Mouse (Mus musculus) lung, embryonic 14.5 days (tissue): ENCODE data around the gene E2f4. TPM values are rescaled to one million over a fixed set of nuclear protein-coding genes. Genes with fewer than 3 reads are reported as not detected.

Experiments
- ATAC-seq: fragments of 200-750 bp; cut with Nextera tagmentation; 2 replicates; pipeline ENCODE4 v1.8.0; 2017; ENCODE audit warnings: mild to moderate bottlenecking, moderate TSS enrichment, moderate library complexity; ENCODE audit not compliant: insufficient read depth
- DNase-seq: peaks from one replicate; pipeline ENCODE4 v3.0.0-alpha.2; 2015
- H3K27ac ChIP-seq: fragments of 300-500 bp; sonication (generic); 2 replicates; pipeline ENCODE4 v1.5.1; 2014; ENCODE audit warnings: low read depth, mild to moderate bottlenecking, moderate library complexity
- H3K27me3 ChIP-seq: fragments of 300-500 bp; sonication (generic); 2 replicates; pipeline ENCODE4 v1.6.1; 2014; ENCODE audit warnings: low read length, control low read depth; ENCODE audit not compliant: insufficient read depth
- H3K36me3 ChIP-seq: fragments of 300-500 bp; sonication (generic); 2 replicates; pipeline ENCODE4 v1.6.1; 2014; ENCODE audit warnings: control low read depth; ENCODE audit not compliant: insufficient read depth
- H3K4me1 ChIP-seq: fragments of 300-500 bp; sonication (generic); 2 replicates; pipeline ENCODE4 v1.6.1; 2014; ENCODE audit warnings: antibody characterized with exemption, control low read depth; ENCODE audit not compliant: insufficient read depth
- H3K4me2 ChIP-seq: fragments of 300-500 bp; sonication (generic); 2 replicates; pipeline ENCODE4 v1.6.1; 2014; ENCODE audit warnings: mild to moderate bottlenecking
- H3K4me3 ChIP-seq: fragments of 300-500 bp; sonication (generic); 2 replicates; pipeline ENCODE4 v1.5.1; 2014; ENCODE audit warnings: low read depth, low read length
- H3K9ac ChIP-seq: fragments of 300-500 bp; sonication (generic); 2 replicates; pipeline ENCODE4 v1.6.1; 2014
- H3K9me3 ChIP-seq: fragments of 300-500 bp; sonication (generic); 2 replicates; pipeline ENCODE4 v1.6.1; 2016; ENCODE audit warnings: low read depth, low read length, control low read depth
- CTCF ChIP-seq: IDR thresholded peaks from 2 replicates; pipeline ENCODE4 v1.5.1; 2016; ENCODE audit warnings: antibody characterized with exemption, low read depth
- WGBS: fragments of 180-500 bp; shearing (Covaris S2); extraction: QIAGEN DNeasy Blood & Tissue Kit; methylation state at CpG from one replicate; pipeline ENCODE4 v1.1.7; 2014; 5-methylcytosine and 5-hydroxymethylcytosine counted together
- polyA plus RNA-seq: library from polyadenylated mRNA; unstranded; fragments of >200 nt; fragmentation: Nextera tagmentation; extraction: Ambion mirVana; gene quantifications from 2 replicates; pipeline ENCODE4 v1.2.1, GENCODE M21; 2014

The E2f4 gene
- polyA plus RNA-seq, 1 experiment from 2014 or later: 112 TPM

DNA sequence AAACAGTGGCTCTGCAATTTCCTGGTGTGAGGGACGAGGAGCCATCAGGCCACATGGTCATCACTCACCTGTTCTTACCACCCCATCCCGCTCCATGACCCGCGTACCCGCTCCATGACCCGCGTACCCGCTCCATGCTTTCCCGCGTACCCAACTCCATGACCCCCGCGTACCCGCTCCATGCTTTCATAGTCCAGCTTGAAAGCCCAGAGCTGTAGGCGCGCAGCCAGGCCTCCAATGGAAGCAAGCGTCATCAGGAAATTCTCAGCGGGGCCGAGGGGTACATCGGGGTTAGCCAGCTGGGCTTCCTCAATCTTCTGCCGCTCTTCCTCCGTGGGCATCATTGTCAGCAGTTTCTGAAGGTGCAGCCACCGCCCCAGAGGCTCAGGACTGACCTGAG, 34.0 kb downstream of the E2f4 start:
- Histone ChIP-seq H3K27me3 (no peaks in the 10 kb centered on the region), H3K4me3 (no peak overlapping the region), H3K27ac (no peak overlapping the region), H3K36me3 (peaks cover 91% of the 10 kb centered on the region), H3K4me1 (0 out of 2 replicates have a peak, but pooled peaks cover 4% of the 10 kb centered on the region), H3K9me3 (no peaks in the 10 kb centered on the region), H3K4me2 (no peak overlapping the region), H3K9ac (no peak overlapping the region)
- 90% methylated on average over 22 of the region's 22 CpGs for WGBS
- ATAC-seq: no peak
- no peak for DNase-seq
- TF ChIP-seq CTCF: no peak

DNA sequence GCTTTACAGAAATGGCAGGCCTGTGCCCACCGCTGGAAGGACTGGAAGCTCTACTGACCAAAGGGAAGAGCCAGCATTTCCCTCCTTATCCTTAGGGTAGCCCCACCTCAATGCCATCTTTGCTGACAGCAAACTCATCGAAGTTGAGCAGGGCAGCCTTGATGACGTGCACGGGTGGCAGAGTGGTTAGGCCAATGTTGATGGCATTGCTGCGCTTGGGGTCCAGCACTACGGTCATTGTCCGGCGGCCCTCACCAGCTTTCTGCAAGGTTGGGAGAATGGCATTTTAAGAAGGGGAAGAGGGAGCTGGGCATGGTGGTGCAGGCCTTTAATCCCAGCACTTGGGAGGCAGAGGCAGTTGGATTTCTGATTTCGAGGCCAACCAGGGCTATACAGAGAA, 34.5 kb downstream of the E2f4 start:
- Histone ChIP-seq H3K9ac (no peak overlapping the region), H3K4me3 (no peak overlapping the region), H3K9me3 (no peaks in the 10 kb centered on the region), H3K36me3 (peaks cover 96% of the 10 kb centered on the region), H3K4me1 (0 out of 2 replicates have a peak, but pooled peaks cover 4% of the 10 kb centered on the region), H3K27ac (no peak overlapping the region), H3K4me2 (no peak overlapping the region), H3K27me3 (no peaks in the 10 kb centered on the region)
- ATAC-seq: no peak
- no peak for DNase-seq
- 93% methylated on average over 9 of the region's 9 CpGs for WGBS
- no peak for TF ChIP-seq CTCF

DNA sequence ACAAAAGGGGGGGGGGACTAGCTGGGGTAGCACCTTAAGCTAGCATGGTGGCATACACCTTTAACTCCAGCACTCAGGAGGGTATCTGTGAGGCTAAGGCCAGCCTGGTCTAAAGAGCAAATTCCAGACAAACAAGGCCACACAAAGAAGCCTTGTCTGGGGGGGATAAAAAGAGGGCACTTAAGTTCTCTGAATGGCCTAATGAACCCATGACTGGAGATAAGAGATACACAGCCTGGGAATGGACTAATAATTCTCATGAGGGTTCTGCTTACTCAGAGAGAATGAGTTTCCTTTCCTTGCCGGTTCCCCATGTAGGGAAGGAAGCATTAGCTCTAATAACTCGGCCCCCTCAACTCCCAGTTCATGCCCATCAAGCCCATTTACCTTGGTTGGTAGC, 35.1 kb downstream of the E2f4 start:
- no peak for DNase-seq
- H3K36me3 ChIP-seq: peaks cover 100% of the 10 kb centered on the region
- no peak for ATAC-seq
- no peak overlapping the region for H3K9ac ChIP-seq
- H3K9me3 ChIP-seq: no peaks in the 10 kb centered on the region
- H3K4me3 ChIP-seq: no peak overlapping the region
- H3K27ac ChIP-seq: peak overlapping the region; percentile 1; the same call in 1 of the 2 replicates
- H3K27me3 ChIP-seq: no peaks in the 10 kb centered on the region
- 48% methylated on average over 2 of the region's 2 CpGs for WGBS
- TF ChIP-seq CTCF: no peak
- H3K4me1 ChIP-seq: 0 out of 2 replicates have a peak, but pooled peaks cover 1% of the 10 kb centered on the region
- H3K4me2 ChIP-seq: no peak overlapping the region

DNA sequence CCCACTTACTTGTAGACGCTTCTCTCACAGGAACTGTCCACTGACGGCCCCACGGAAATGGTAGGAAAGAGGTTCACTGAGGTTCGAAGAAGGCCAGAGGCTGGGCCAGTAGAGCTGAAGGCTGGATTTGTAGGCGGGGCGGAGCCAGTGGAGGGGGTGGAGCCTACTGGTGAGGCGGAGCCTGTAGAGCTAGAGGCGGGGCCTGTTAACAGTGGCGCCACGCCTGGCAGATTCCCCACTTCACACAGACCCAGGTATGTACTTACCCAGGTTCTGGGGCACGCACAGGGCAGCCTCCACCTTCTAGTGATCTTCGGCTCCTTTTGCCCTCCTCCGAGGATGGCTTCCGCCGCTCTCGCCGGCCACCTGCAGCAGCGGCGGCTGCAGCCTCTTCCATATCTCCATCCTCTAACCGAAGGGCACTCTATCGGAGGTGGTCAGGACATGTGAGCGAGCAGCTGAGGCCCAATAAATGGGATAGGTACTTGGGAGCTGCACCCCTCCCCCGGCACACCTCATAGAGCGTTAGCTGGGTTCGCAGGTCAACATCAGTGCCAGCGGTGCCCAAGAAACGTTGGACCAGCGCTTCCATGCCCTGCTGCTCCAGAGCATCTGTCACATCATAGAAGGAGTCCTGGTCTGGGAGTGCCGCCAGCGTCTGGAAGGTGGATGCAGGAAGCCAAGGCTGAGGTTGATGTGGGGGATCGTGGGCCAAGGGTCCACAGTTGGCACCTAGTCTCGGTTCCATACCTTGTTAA, 39.1 kb downstream of the E2f4 start:
- Histone ChIP-seq H3K4me2 (no peak overlapping the region), H3K27me3 (no peaks in the 10 kb centered on the region), H3K4me3 (no peak overlapping the region), H3K4me1 (peaks cover 14% of the 10 kb centered on the region), H3K27ac (no peak overlapping the region), H3K9ac (no peak overlapping the region), H3K9me3 (no peaks in the 10 kb centered on the region), H3K36me3 (peaks cover 83% of the 10 kb centered on the region)
- TF ChIP-seq CTCF: no peak
- DNase-seq: no peak
- ATAC-seq: no peak
- WGBS: 69% methylated on average over 32 of the region's 32 CpGs

DNA sequence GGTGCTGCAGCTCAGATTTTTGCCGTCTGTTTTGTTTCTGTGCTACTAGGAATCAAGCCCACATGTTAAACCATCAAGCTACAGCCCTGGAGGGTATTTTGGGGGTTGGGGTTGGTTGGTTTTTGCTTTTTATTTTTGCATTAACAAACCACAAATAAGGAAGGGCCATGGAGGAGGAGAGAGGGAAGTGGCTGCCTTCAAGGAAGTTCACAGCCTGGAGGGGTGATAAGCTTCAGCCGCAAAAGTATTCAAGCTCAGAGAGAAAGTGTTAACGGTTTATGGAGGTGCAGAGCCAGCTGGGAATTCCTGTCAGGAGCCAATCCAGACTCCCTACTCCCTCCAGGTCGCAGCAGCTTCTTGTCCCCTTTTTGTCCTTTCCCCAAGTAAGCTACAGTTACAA, 41.5 kb downstream of the E2f4 start:
- Histone ChIP-seq H3K4me1 (peaks cover 25% of the 10 kb centered on the region), H3K9me3 (no peaks in the 10 kb centered on the region), H3K9ac (no peak overlapping the region), H3K4me3 (no peak overlapping the region), H3K27me3 (no peaks in the 10 kb centered on the region), H3K36me3 (peaks cover 71% of the 10 kb centered on the region), H3K4me2 (no peak overlapping the region), H3K27ac (0 out of 2 replicates have a peak overlapping the region, but pooled peaks have one; percentile 15)
- 26% methylated on average over 4 of the region's 4 CpGs for WGBS
- DNase-seq: no peak
- ATAC-seq: no peak
- no peak for TF ChIP-seq CTCF

DNA sequence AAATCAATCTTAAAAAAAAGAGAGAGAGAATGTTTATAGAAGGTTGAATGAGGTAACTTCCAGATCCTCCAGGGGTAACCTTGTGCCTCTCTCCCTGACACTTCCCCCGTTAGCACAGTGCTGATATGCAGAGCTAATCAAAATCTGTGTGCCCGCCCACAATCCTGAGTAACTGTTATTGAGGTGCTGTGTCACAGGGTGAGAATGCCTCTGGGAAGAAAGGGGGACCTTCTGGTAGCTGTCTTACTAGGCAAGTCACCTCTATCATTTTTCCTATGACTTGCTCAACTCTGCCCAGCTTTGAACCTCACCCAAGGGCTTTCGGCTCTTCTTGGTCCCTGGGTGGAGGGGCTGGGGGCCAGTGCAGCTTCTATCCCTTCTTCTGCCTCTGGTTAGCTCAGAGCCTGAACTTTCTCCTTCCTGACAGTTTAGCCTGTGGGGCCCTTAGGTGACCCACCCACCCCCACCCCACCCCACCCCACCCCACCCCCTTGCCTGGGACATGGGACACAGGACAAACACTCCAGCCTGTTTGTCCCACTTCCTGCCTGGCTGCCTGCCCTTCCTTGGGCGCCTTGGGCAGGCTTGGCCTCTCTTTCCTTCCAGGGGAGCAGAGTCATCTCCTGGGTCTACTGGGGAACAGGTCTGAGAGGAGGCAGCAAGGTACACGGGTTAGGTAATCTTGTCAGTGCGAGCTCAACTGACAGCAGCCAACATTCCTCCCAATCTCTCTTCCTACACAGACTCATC, 42.6 kb downstream of the E2f4 start:
- DNase-seq (peak; percentile 63), ATAC-seq (no peak)
- TF ChIP-seq CTCF: no peak
- peaks cover 66% of the 10 kb centered on the region for H3K36me3 ChIP-seq
- peaks cover 34% of the 10 kb centered on the region for H3K4me1 ChIP-seq
- no peaks in the 10 kb centered on the region for H3K9me3 ChIP-seq
- no peaks in the 10 kb centered on the region for H3K27me3 ChIP-seq
- no peak overlapping the region for H3K4me3 ChIP-seq
- peak overlapping the region; percentile 97 for H3K27ac ChIP-seq
- peak overlapping the region; percentile 44; the same call in 1 of the 2 replicates for H3K4me2 ChIP-seq
- 0 out of 2 replicates have a peak overlapping the region, but pooled peaks have one; percentile 4 for H3K9ac ChIP-seq
- 28% methylated on average over 6 of the region's 6 CpGs for WGBS

DNA sequence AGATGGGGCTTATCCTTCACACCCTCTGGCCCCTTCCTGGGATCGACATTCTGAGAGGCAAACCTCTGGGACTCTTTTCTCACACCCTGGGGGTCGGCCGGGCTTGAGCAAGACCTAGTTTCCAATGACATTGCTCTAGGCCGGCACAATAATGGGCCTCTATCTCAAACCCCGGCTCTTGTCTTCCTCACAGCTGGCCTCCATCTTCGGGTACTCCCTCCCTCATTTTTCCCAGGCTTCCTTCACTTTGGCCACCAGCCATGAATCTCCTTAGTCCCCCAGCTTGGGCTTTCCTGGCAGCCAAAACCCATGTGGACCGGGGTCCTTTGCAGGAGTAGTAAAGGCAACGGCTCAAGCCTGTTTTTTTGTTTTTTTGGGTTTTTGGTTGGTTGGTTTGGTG, 43.9 kb downstream of the E2f4 start:
- WGBS: 31% methylated on average over 8 of the region's 8 CpGs
- Histone ChIP-seq H3K36me3 (peaks cover 52% of the 10 kb centered on the region), H3K4me2 (peak overlapping the region; percentile 44; the same call in 1 of the 2 replicates), H3K4me1 (peaks cover 45% of the 10 kb centered on the region), H3K27me3 (no peaks in the 10 kb centered on the region), H3K9ac (no peak overlapping the region), H3K9me3 (no peaks in the 10 kb centered on the region), H3K4me3 (no peak overlapping the region), H3K27ac (peak overlapping the region; percentile 97)
- peak; percentile 89 for ATAC-seq
- no peak for TF ChIP-seq CTCF
- peak; percentile 98 for DNase-seq
